Mouse (Mus musculus): Measurements from ENCODE around the gene Gm3417.
"Not testable (repeated sequence)": the region's sequence is repeated elsewhere in the genome, so short reads cannot be mapped to it uniquely, and the experiment has no call there.

Gene Gm3417

GRCm38 (mm10) chr17:14978362-14979038 is at the start of gene Gm3417, which contains the start of gene 9030025P20Rik:
Gm3417 (minus strand) TSS chr17:14978790.
9030025P20Rik (plus strand) TSS chr17:14978468.
- DNase-seq = not testable (repeated sequence)

GRCm38 (mm10) chr17:15025513-15025912 is 46.9 kb upstream of the Gm3417 start:
- DNase-seq = not testable (repeated sequence)

- DNase-seq = not testable (repeated sequence)
Observed at GRCm38 (mm10) chr17:15024502-15025193, 46.1 kb upstream of the Gm3417 start.

- not testable (repeated sequence) for DNase-seq
Observed at GRCm38 (mm10) chr17:15023878-15024492, 45.4 kb upstream of the Gm3417 start.

- DNase-seq = peak; percentile 9
Observed at GRCm38 (mm10) chr17:15021503-15022220, 43.1 kb upstream of the Gm3417 start.

GRCm38 (mm10) chr17:15009706-15010413 is 31.3 kb upstream of the Gm3417 start, which contains the start of gene Gm3435:
Gm3435 (plus strand) TSS chr17:15010176.
- not testable (repeated sequence) for DNase-seq

GRCm38 (mm10) chr17:15009088-15009487 is 30.5 kb upstream of the Gm3417 start:
- DNase-seq = not testable (repeated sequence)

GRCm38 (mm10) chr17:15000047-15000446 is 21.5 kb upstream of the Gm3417 start:
- DNase-seq = not testable (repeated sequence)

GRCm38 (mm10) chr17:14994140-14994539 is 15.6 kb upstream of the Gm3417 start:
- DNase-seq = not testable (repeated sequence)

- DNase-seq = not testable (repeated sequence)
Observed at GRCm38 (mm10) chr17:14993139-14993832, 14.7 kb upstream of the Gm3417 start.

GRCm38 (mm10) chr17:14992522-14993138 is 14.0 kb upstream of the Gm3417 start:
- not testable (repeated sequence) for DNase-seq

- DNase-seq = not testable (repeated sequence)
Observed at GRCm38 (mm10) chr17:14990116-14990702, 11.6 kb upstream of the Gm3417 start.

GRCm38 (mm10) chr17:14977718-14978361 is 750 bp downstream of the Gm3417 start:
- DNase-seq = not testable (repeated sequence)

- DNase-seq = not testable (repeated sequence)
Observed at GRCm38 (mm10) chr17:14968373-14968913, 10.1 kb downstream of the Gm3417 start.

- DNase-seq = not testable (repeated sequence)
Observed at GRCm38 (mm10) chr17:14961557-14962154, 16.9 kb downstream of the Gm3417 start.

- peak; percentile 64 for DNase-seq
Observed at GRCm38 (mm10) chr17:14960951-14961556, 17.5 kb downstream of the Gm3417 start, which contains the start of gene Phf10. Phf10 (minus strand) TSS chr17:14961273.

- peak; percentile 48 for DNase-seq
Observed at GRCm38 (mm10) chr17:14960520-14960919, 18.1 kb downstream of the Gm3417 start.

GRCm38 (mm10) chr17:14959979-14960378 is 18.6 kb downstream of the Gm3417 start:
- peak; percentile 59 for DNase-seq
